Comparison of ENCODE assay signal across 13 mouse cellular contexts in the genomic region with DNA sequence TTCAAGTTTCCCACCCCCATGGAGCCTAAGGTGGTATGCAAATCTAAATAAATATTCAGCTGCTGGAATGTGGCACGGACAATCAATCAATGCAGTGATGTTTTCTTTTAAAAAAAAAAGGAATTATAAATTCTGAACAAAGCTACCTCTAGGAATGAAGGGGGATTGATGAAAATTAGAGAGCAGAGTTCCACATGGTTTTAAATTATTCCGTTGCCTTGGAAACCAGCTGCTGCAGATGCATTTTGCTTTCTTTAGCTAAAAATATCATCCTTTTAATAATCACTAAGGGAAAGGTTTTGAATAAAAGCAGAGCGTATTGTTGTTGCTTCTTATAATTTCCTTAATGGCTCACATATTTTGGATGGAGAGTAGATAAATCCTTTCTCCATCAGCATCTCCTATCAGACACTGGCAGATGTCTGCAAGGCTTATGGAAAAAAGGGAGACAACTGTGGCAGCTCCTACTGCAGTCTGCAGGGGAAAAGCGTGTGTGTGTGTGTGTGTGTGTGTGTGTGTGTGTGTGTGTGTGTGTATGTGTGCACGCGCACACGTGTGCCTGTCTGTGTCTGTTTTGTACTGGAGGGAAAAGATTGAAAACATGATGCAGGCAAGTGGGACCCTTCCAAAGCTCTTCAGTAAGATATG. TPM values are rescaled to one million over a fixed set of nuclear protein-coding genes. Genes with fewer than 3 reads are reported as not detected.
DNase-seq lines count a peak whose midpoint lies in the region; ATAC-seq and TF ChIP-seq lines count a peak whose summit lies in the region.
"Had no signal": no experiment of that assay in that cellular context is flagged by ENCODE, and none has a peak within 500 bp of the region (broad histone marks: within the 10 kb centered on the region; RNA-seq: fewer than 3 reads in every experiment).

No protein-coding gene starts in this region.

- H3K9me3 ChIP-seq in embryonic facial prominence, embryonic 13.5 days: no peaks in the 10 kb centered on the region
- no peaks in the 10 kb centered on the region for H3K9me3 ChIP-seq in hindbrain, embryonic 15.5 days
- no peaks in the 10 kb centered on the region for H3K9me3 ChIP-seq in midbrain, embryonic 16.5 days (replicated peaks; ENCODE audit: control insufficient read depth, low read length, poor library complexity, severe bottlenecking)
- no peaks in the 10 kb centered on the region for H3K9me3 ChIP-seq in stomach, postnatal 0 days (ENCODE audit: control insufficient read depth, low read length)

- peak overlapping the region; percentile 44 for H3K4me2 ChIP-seq in embryonic facial prominence, embryonic 13.5 days
- H3K4me2 ChIP-seq in hindbrain, embryonic 15.5 days: peak overlapping the region; percentile 60
- peak overlapping the region; percentile 58 for H3K4me2 ChIP-seq in midbrain, embryonic 16.5 days (ENCODE audit: low read length)
- no peak overlapping the region for H3K4me2 ChIP-seq in stomach, postnatal 0 days (replicated peaks; ENCODE audit: low read depth)

- TF ChIP-seq CTCF in cortical plate, adult 2 months (IDR thresholded peaks at IDR 0.05; ENCODE audit: extremely low read depth, insufficient read depth, low read length): no peak
- no peak for TF ChIP-seq CTCF in stomach, postnatal 0 days (IDR thresholded peaks at IDR 0.05; ENCODE audit: low read depth)

- no peaks in the 10 kb centered on the region for H3K27me3 ChIP-seq in embryonic facial prominence, embryonic 13.5 days
- no peaks in the 10 kb centered on the region for H3K27me3 ChIP-seq in hindbrain, embryonic 15.5 days
- no peaks in the 10 kb centered on the region for H3K27me3 ChIP-seq in midbrain, embryonic 16.5 days (ENCODE audit: control insufficient read depth, insufficient read depth, low read depth, low read length)
- H3K27me3 ChIP-seq in stomach, postnatal 0 days (ENCODE audit: control insufficient read depth, insufficient read depth, low read length): no peaks in the 10 kb centered on the region

- no peak overlapping the region for H3K27ac ChIP-seq in cortical plate, adult 2 months (ENCODE audit: insufficient read depth, low read length)
- H3K27ac ChIP-seq in embryonic facial prominence, embryonic 13.5 days: no peak overlapping the region
- H3K27ac ChIP-seq in hindbrain, embryonic 15.5 days (replicated peaks): peak overlapping the region; percentile 71
- peak overlapping the region; percentile 87 for H3K27ac ChIP-seq in midbrain, embryonic 16.5 days (ENCODE audit: low read length)
- H3K27ac ChIP-seq in stomach, postnatal 0 days (replicated peaks): no peak overlapping the region
- H3K27ac ChIP-seq: heart, adult 2 months had no signal

- WGBS in embryonic facial prominence, embryonic 13.5 days: 23% methylated on average over 7 of the region's 7 CpGs
- WGBS in hindbrain, embryonic 15.5 days: 14% methylated on average over 7 of the region's 7 CpGs
- 12% methylated on average over 7 of the region's 7 CpGs for WGBS in midbrain, embryonic 16.5 days
- 54% methylated on average over 7 of the region's 7 CpGs for WGBS in stomach, postnatal 0 days

- intact Hi-C loops in left cerebral cortex, postnatal 10 days (cut with DNase I): loop anchor here (2.0 to 5.0 kb wide), 2 partner anchors 50 to 83 kb away; no protein-coding TSS in a partner anchor

- no peak for TF ChIP-seq POLR2A in cortical plate, adult 2 months (IDR thresholded peaks at IDR 0.05; ENCODE audit: extremely low read depth, insufficient read depth, low read length)

- no peaks in the 10 kb centered on the region for H3K36me3 ChIP-seq in embryonic facial prominence, embryonic 13.5 days
- H3K36me3 ChIP-seq in hindbrain, embryonic 15.5 days: no peaks in the 10 kb centered on the region
- no peaks in the 10 kb centered on the region for H3K36me3 ChIP-seq in midbrain, embryonic 16.5 days (ENCODE audit: control insufficient read depth, insufficient read depth, low read length)
- no peaks in the 10 kb centered on the region for H3K36me3 ChIP-seq in stomach, postnatal 0 days (ENCODE audit: control insufficient read depth, insufficient read depth, low read length)

- no peaks in the 10 kb centered on the region; the same call in 1 of the 2 replicates for H3K4me1 ChIP-seq in cortical plate, adult 2 months (ENCODE audit: control insufficient read depth, insufficient read depth, low read length)
- 0 out of 2 replicates have a peak, but pooled peaks cover 8% of the 10 kb centered on the region for H3K4me1 ChIP-seq in embryonic facial prominence, embryonic 13.5 days
- peaks cover 31% of the 10 kb centered on the region for H3K4me1 ChIP-seq in hindbrain, embryonic 15.5 days (replicated peaks)
- H3K4me1 ChIP-seq in midbrain, embryonic 16.5 days (ENCODE audit: control insufficient read depth, insufficient read depth, low read length): peaks cover 11% of the 10 kb centered on the region
- no peaks in the 10 kb centered on the region for H3K4me1 ChIP-seq in stomach, postnatal 0 days (replicated peaks; ENCODE audit: control insufficient read depth, insufficient read depth)

- peak overlapping the region; percentile 78 for H3K4me3 ChIP-seq in cortical plate, adult 2 months (ENCODE audit: insufficient read depth, low read length)
- H3K4me3 ChIP-seq in embryonic facial prominence, embryonic 13.5 days: no peak overlapping the region
- H3K4me3 ChIP-seq in hindbrain, embryonic 15.5 days: peak overlapping the region; percentile 60
- H3K4me3 ChIP-seq in midbrain, embryonic 16.5 days (ENCODE audit: low read depth, low read length): peak overlapping the region; percentile 46
- H3K4me3 ChIP-seq in stomach, postnatal 0 days (ENCODE audit: low read depth, low read length): no peak overlapping the region
- H3K4me3 ChIP-seq: heart, adult 2 months; myocyte had no signal

- no peak overlapping the region for H3K9ac ChIP-seq in embryonic facial prominence, embryonic 13.5 days
- peak overlapping the region; percentile 49 for H3K9ac ChIP-seq in hindbrain, embryonic 15.5 days
- H3K9ac ChIP-seq in midbrain, embryonic 16.5 days (ENCODE audit: low read depth, low read length): peak overlapping the region; percentile 64
- H3K9ac ChIP-seq in stomach, postnatal 0 days (ENCODE audit: low read length): no peak overlapping the region
- H3K9ac ChIP-seq: liver, postnatal 0 days had no signal

- no peak for DNase-seq in cerebellum, adult 9-10 months
- DNase-seq in stomach, postnatal 0 days (ENCODE audit: low spot score): no peak
- no peak for DNase-seq in heart, adult 9 months (ENCODE audit: low spot score in 2 of 2)
- no peak for DNase-seq in left cerebral cortex, postnatal 10 days (ENCODE audit: extremely low spot score in 1 of 2, low spot score in 2 of 2)
- DNase-seq: heart, adult 2 months; layer of hippocampus, adult 9-11 months; liver, postnatal 0 days; thymus, postnatal 36 days had no signal

- TF ChIP-seq EP300 in stomach, postnatal 0 days (optimal IDR thresholded peaks at IDR 0.05): no peak

- ATAC-seq in embryonic facial prominence, embryonic 13.5 days (ENCODE audit: insufficient number of reproducible peaks, insufficient read depth, low FRiP score, low TSS enrichment, low read depth): no peak
- ATAC-seq in hindbrain, embryonic 15.5 days (ENCODE audit: low FRiP score, low read depth): peak; percentile 29; the same call in 1 of the 2 replicates
- peak; percentile 57 for ATAC-seq in midbrain, embryonic 16.5 days
- ATAC-seq in stomach, postnatal 0 days (ENCODE audit: low FRiP score, low TSS enrichment): no peak
- ATAC-seq: liver, postnatal 0 days had no signal

RNA-seq across cellular contexts. Expression of gene Csrnp3, which starts 2.0 kb away (rescaled TPM):
- polyA plus RNA-seq in cortical plate, adult 2 months (2012; rRNA removed): 35.7 and 36.0 TPM in 2 replicates
- polyA plus RNA-seq in embryonic facial prominence, embryonic 13.5 days (2015; fragmentation: Nextera tagmentation; extraction: Ambion mirVana): 4.4 and 5.0 TPM in 2 replicates
- 39.1 and 41.9 TPM in 2 replicates for polyA plus RNA-seq in hindbrain, embryonic 15.5 days (2015; fragmentation: Nextera tagmentation; extraction: Ambion mirVana)
- 56.0 and 76.4 TPM in 2 replicates for polyA plus RNA-seq in midbrain, embryonic 16.5 days (2015; fragmentation: Nextera tagmentation; extraction: Ambion mirVana)
- 0.42 and 0.56 TPM in 2 replicates for polyA plus RNA-seq in stomach, postnatal 0 days (2015; fragmentation: Nextera tagmentation; extraction: Ambion mirVana)
- total RNA-seq in left cerebral cortex, postnatal 10 days (2021): 100 to 1,000 TPM in 1 of 2 experiments, 10 to 100 TPM in 1; 97.7 to 107 TPM
- polyA plus RNA-seq: liver, postnatal 0 days had no signal

Comparison
In these comparisons a context has a peak if more than half of its experiments do, and no peak if none do; other contexts are left out.
1. H3K27ac ChIP-seq: peak in hindbrain, embryonic 15.5 days (single experiment) and midbrain, embryonic 16.5 days (single experiment); none in cortical plate, adult 2 months (single experiment), embryonic facial prominence, embryonic 13.5 days (single experiment) and stomach, postnatal 0 days (single experiment).
2. H3K4me3 ChIP-seq: peak in cortical plate, adult 2 months (single experiment), hindbrain, embryonic 15.5 days (single experiment) and midbrain, embryonic 16.5 days (single experiment); none in embryonic facial prominence, embryonic 13.5 days (single experiment) and stomach, postnatal 0 days (single experiment).
3. ATAC-seq: peak in hindbrain, embryonic 15.5 days (single experiment) and midbrain, embryonic 16.5 days (single experiment); none in embryonic facial prominence, embryonic 13.5 days (single experiment) and stomach, postnatal 0 days (single experiment).
4. H3K9ac ChIP-seq: peak in hindbrain, embryonic 15.5 days (single experiment) and midbrain, embryonic 16.5 days (single experiment); none in embryonic facial prominence, embryonic 13.5 days (single experiment) and stomach, postnatal 0 days (single experiment).